Mouse (Mus musculus) G1E (cell line): ENCODE data around the gene Zcchc2. TPM values are rescaled to one million over a fixed set of nuclear protein-coding genes. Genes with fewer than 3 reads are reported as not detected.

Source experiments
- ATAC-seq: 2 replicates; pipeline ENCODE4 v1.8.0; 2016; ENCODE audit warnings: mild to moderate bottlenecking; ENCODE audit not compliant: insufficient number of reproducible peaks, poor library complexity, low FRiP score, severe bottlenecking; ENCODE audit errors: extremely low read depth
- DNase-seq: peaks from one replicate; pipeline ENCODE4 v3.0.0; 2012; ENCODE audit warnings: low spot score
- H3K27me3 ChIP-seq: 2 replicates; pipeline ENCODE4 v1.6.1; 2012; ENCODE audit warnings: mild to moderate bottlenecking, low read length, inconsistent platforms; ENCODE audit not compliant: insufficient read depth
- H3K36me3 ChIP-seq: replicated peaks from 2 replicates; pipeline ENCODE3; 2012; ENCODE audit warnings: mild to moderate bottlenecking, inconsistent platforms
- H3K4me1 ChIP-seq: 2 replicates; pipeline ENCODE4 v1.6.1; 2012; ENCODE audit warnings: low read depth, low read length, inconsistent platforms, mixed read lengths; ENCODE audit not compliant: insufficient read depth
- H3K4me3 ChIP-seq: 2 replicates; pipeline ENCODE4 v1.5.1; 2012; ENCODE audit warnings: low read depth, mild to moderate bottlenecking, inconsistent platforms, low read length, moderate library complexity, mixed read lengths
- H3K9me3 ChIP-seq: replicated peaks from 2 replicates; pipeline ENCODE4 v1.6.1; 2012; ENCODE audit warnings: inconsistent platforms
- CTCF ChIP-seq: IDR thresholded peaks from 2 replicates; pipeline ENCODE4 v1.5.1; 2012; ENCODE audit warnings: low read depth, low read length, inconsistent platforms, mixed read lengths
- GATA1 ChIP-seq: IDR thresholded peaks from 2 replicates; pipeline ENCODE4 v1.6.1; 2012; ENCODE audit warnings: borderline replicate concordance, low read length, inconsistent platforms, mixed read lengths
- GATA2 ChIP-seq: IDR thresholded peaks from 2 replicates; pipeline ENCODE4 v1.6.1; 2012; ENCODE audit warnings: low read depth, low read length, inconsistent platforms, borderline replicate concordance
- POLR2AphosphoS5 ChIP-seq: IDR thresholded peaks from 2 replicates; pipeline ENCODE4 v1.6.1; 2012; ENCODE audit warnings: low read depth, low read length, inconsistent platforms; ENCODE audit not compliant: insufficient replicate concordance
- TAL1 ChIP-seq: conservative IDR thresholded peaks from 2 replicates; pipeline ENCODE4 v1.6.1; 2012; ENCODE audit warnings: low read depth, low read length, inconsistent platforms, mixed read lengths
- polyA plus RNA-seq: library from polyadenylated mRNA; stranded (reverse); fragments of >175 nt; gene quantifications from 2 replicates; pipeline ENCODE4 v1.2.3, GENCODE M21; 2012
- total RNA-seq, 2 experiments: library from RNA; stranded (forward) in 1 of 2; stranded (reverse) in 1 of 2; fragments of 200-1000 nt in 1 of 2; fragments of >200 nt in 1 of 2; fragmentation: Nextera tagmentation in 1 of 2; gene quantifications; 2 replicates each; pipeline ENCODE4 v1.2.3; 2014 to 2017

Gene Zcchc2
- total and polyA plus RNA-seq, 3 experiments = 13.7 to 36.7 (median 13.7) TPM

DNA sequence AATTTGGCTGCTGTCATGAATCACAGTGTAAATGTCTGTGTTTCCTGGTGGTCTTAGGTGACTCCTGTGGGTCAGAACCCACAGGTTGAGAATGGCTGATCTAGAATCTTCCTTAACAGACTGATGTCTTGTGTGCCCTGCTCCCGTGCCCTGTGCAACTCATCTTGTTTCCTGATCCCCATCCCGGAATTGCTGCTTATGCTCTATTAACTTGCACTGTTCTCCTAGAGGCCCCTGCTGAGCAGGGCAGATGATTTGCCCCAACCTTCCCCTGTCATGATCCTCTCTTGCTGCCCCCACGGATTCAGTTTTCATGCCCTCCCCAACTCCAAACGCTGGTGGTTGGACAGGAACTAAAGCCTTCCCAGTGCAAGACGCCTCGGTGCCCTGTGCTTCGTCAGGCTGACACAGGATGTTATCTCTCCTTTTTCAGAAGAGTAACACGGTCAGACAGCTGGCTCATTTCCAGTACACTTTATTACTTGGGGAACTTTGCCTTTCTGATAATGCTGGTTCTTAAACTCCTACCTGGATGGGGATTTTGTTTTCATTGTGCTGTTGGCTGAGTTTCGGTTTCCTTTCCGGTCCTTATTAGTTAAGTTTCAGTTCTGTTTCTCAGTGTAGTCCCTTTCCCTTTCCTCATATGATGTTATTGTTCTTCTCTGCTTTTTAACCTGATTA is 18.6 kb upstream of the Zcchc2 start:
- ATAC-seq (no peak), DNase-seq (no peak)
- TF ChIP-seq POLR2AphosphoS5 (no peak), GATA1 (no peak), TAL1 (no peak), GATA2 (no peak)
- H3K27me3 ChIP-seq = peaks cover 15% of the 10 kb centered on the region
- H3K4me3 ChIP-seq = no peak overlapping the region
- H3K4me1 ChIP-seq = no peaks in the 10 kb centered on the region
- H3K9me3 ChIP-seq = no peaks in the 10 kb centered on the region
- H3K36me3 ChIP-seq = no peaks in the 10 kb centered on the region

DNA sequence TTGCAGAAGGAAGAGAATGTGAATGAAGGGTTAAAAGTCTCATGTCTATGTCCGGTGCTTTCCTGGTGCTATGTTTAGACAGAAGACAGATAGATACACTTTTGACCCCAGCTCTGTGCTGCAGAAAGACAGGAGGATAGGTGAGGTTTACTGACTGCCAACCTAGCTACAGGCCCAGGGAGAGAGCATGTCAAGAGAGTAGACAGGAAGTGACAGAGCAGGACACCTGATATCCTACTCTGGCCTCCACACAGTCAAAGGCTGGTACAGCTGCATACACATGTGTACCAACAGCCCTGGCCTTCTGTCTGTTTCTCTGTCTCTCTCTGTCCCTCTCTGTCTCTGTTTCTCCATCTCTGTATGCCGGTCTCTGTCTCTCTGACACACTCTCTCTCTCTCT is 16.2 kb upstream of the Zcchc2 start:
- ATAC-seq = no peak
- TF ChIP-seq POLR2AphosphoS5 (no peak), CTCF (no peak), TAL1 (no peak), GATA2 (no peak), GATA1 (no peak)
- H3K4me1 ChIP-seq = no peaks in the 10 kb centered on the region

DNA sequence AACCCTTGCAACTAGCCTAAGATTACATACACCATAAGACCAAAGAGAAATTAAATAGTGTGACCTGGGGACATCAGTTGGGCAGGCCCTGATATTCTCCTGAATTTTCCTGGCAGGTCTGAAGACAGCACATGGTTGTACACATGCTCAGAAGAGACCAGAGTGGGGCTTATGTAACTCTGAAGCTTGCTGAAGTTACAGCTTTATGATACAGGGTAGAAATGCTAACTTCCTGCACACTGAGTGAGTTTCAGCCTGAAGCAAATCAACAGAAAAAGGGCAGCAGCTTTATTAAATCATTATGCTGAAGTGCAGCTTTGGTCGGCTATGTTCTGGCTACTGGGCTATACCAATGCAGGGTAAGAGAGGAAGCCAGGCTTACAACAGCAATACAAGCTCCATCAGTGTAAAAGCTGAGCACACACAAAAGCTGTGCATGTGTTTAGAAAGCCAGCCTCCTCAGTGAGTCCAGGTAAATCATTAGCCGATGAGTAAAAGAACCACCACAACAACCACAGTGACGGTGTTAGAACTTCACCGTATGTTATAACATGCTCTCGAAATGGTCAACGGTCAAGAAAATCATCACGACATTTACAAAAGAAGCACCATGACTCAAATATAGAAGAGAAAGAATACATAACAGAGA is 12.6 kb upstream of the Zcchc2 start:
- Histone ChIP-seq H3K27me3 (peaks cover 5% of the 10 kb centered on the region), H3K4me1 (0 out of 2 replicates have a peak, but pooled peaks cover 3% of the 10 kb centered on the region), H3K4me3 (no peak overlapping the region), H3K9me3 (no peaks in the 10 kb centered on the region), H3K36me3 (no peaks in the 10 kb centered on the region)
- TF ChIP-seq TAL1 = no peak
- TF ChIP-seq CTCF = no peak
- TF ChIP-seq GATA2 = no peak
- no peak for TF ChIP-seq POLR2AphosphoS5
- TF ChIP-seq GATA1 = no peak
- ATAC-seq (no peak), DNase-seq (no peak)

More for the DNA sequence above, 16.2 kb upstream of the Zcchc2 start:
- Histone ChIP-seq H3K27me3 (peaks cover 12% of the 10 kb centered on the region), H3K4me3 (no peak overlapping the region), H3K9me3 (no peaks in the 10 kb centered on the region), H3K36me3 (no peaks in the 10 kb centered on the region)
- no peak for DNase-seq

DNA sequence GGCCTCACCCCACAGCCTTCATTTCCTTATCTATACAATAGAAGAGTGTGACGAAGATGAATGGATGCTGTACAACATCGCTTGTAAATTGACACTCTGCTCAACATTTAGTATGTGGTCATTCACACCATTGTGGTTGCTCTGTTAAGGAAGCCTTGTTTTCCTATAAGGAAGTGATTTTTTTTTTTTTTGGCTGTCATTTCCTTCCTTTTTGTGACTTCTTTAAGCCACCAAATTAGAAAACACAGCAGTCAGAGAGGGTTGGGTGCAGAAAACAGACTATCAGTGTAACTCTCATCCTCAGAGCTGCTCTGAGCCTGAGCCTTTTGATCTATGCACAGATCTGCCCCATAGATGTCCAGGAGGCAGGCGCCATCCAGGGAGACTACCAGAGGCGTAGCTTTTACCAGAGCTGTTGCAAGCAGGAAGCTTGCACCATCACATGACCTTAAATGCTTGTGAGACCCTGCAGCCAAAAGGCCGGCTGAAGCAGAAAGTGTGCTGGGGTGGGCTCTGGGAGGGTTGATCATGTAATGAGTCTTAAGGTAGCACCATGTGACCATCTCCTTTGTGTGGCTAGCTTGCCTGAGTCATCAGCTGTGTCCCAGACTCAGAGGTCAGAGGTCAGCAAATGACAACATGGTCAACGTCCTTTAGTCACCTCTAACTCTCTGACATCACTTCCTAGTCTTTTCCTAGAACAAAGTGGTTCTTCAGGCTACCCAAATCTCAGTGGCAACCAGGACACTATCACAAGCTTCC is 9.2 kb upstream of the Zcchc2 start:
- no peak for DNase-seq
- H3K36me3 ChIP-seq = peaks cover 2% of the 10 kb centered on the region
- no peak overlapping the region for H3K4me3 ChIP-seq
- ATAC-seq = 0 out of 2 replicates have a peak, but pooled peaks have one; percentile 12
- H3K27me3 ChIP-seq = no peaks in the 10 kb centered on the region
- TF ChIP-seq GATA2 (no peak), CTCF (no peak), POLR2AphosphoS5 (no peak), TAL1 (no peak), GATA1 (no peak)
- no peaks in the 10 kb centered on the region for H3K9me3 ChIP-seq
- 0 out of 2 replicates have a peak, but pooled peaks cover 3% of the 10 kb centered on the region for H3K4me1 ChIP-seq

DNA sequence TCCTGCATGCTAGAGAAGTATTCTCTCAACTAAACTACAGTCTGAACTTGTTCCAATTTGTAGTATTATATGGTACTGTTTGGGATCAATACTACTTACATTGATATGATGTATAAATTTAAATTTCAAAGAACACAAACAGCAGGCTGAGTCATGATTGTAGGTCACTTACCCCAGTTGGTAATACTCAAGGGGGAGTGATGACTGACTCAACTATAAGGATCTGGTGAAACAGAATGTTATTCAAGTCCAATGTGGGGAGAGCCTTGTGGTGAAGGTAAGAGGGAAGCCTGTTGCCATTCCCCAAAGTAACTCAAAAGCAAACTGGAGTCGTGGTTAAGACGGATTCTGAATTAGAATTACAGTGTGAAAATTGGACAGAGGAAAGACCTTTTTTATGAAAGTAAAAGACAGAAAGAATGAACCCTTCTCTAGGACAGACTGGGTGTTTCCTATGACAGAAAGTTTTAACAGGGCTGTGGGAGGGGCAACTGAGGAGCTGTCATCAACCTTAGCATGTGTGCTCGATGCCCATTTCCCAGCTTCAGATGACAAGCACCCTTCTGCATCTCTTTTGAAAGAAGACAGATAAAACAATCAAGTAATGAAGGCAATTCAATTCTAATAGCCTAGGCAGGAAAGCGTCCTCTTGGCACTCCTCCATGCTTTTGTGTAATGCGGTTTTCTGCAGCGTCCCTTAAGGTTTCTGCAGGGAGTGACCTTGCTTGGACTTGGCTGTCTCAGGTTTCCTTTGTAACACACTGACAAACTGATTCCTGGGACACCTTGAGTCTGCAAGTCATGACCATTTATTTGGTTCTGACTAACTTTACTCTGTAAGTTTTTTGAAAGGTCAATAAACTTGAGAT is 7.5 kb upstream of the Zcchc2 start:
- peaks cover 3% of the 10 kb centered on the region for H3K36me3 ChIP-seq
- H3K4me3 ChIP-seq = no peak overlapping the region
- no peak for DNase-seq
- no peaks in the 10 kb centered on the region for H3K9me3 ChIP-seq
- TF ChIP-seq TAL1 (no peak), POLR2AphosphoS5 (no peak)
- no peak for ATAC-seq
- H3K27me3 ChIP-seq = no peaks in the 10 kb centered on the region
- 0 out of 2 replicates have a peak, but pooled peaks cover 3% of the 10 kb centered on the region for H3K4me1 ChIP-seq

DNA sequence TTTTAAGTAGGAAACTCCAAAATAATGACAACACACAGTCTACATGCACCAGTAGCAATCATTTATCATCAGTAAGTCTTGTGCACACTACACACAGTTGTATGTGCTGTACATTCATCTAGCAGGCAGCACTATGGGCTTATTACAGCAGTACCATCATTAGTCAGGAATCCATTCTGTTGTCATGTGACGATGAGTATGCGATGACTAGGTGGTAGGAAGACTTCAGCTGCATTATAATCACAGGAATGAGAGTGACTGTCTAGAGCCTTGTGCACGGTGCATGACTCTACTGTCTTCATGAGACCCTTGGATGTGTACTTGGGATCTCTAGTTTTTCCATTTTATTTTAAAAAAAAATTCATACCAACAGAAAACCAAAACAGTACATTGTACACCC is 6.0 kb upstream of the Zcchc2 start:
- H3K9me3 ChIP-seq = no peaks in the 10 kb centered on the region
- no peak overlapping the region for H3K4me3 ChIP-seq
- H3K4me1 ChIP-seq = peaks cover 13% of the 10 kb centered on the region

More for the DNA sequence above, 6.0 kb upstream of the Zcchc2 start:
- TF ChIP-seq GATA1 = no peak
- DNase-seq (no peak), ATAC-seq (no peak)
- Histone ChIP-seq H3K27me3 (no peaks in the 10 kb centered on the region), H3K36me3 (peaks cover 4% of the 10 kb centered on the region)
